Mouse (Mus musculus) megakaryocyte, adult 5-6 weeks (primary cell): ENCODE results near the gene Slamf9. TPM values are rescaled to one million over a fixed set of nuclear protein-coding genes. Genes with fewer than 3 reads are reported as not detected.

Source experiments
- total RNA-seq, 2 experiments: library from RNA; stranded (forward) in 1 of 2; stranded (reverse) in 1 of 2; fragments of 153-499, 151-499 nt in 1 of 2; fragments of 221-1000, 200-1000 nt in 1 of 2; gene quantifications; 2 replicates each; pipeline versions ENCODE4 v1.2.3 to v1.2.4; 2015 to 2017

The Slamf9 gene
- total RNA-seq, 2 experiments from 2014 or later: 0.11 to 2.3 TPM

Other genes with a start within 250 kb of the Slamf9 start
- not detected in 2 replicates for gene Atp1a4, start 216.9 kb upstream of the Slamf9 start, total RNA-seq (2015)
- gene Atp1a4, start 216.9 kb upstream of the Slamf9 start, total RNA-seq (2017): not detected in 2 replicates
- gene Igsf8, start 213.7 kb upstream of the Slamf9 start, total RNA-seq (2015): 29.6 and 40.0 TPM in 2 replicates
- 26.1 and 34.4 TPM in 2 replicates for gene Igsf8, start 213.7 kb upstream of the Slamf9 start, total RNA-seq (2017)
- gene Atp1a2, start 177.3 kb upstream of the Slamf9 start, total RNA-seq (2015): 0.02 TPM in 1 of 2 replicates, not detected in the other
- gene Atp1a2, start 177.3 kb upstream of the Slamf9 start, total RNA-seq (2017): not detected in 2 replicates
- gene Kcnj9, start 146.0 kb upstream of the Slamf9 start, total RNA-seq (2015): not detected in 2 replicates
- not detected in 2 replicates for gene Kcnj9, start 146.0 kb upstream of the Slamf9 start, total RNA-seq (2017)
- gene Kcnj10, start 134.1 kb upstream of the Slamf9 start, total RNA-seq (2015): 0.23 and 0.42 TPM in 2 replicates
- 0.26 and 0.28 TPM in 2 replicates for gene Kcnj10, start 134.1 kb upstream of the Slamf9 start, total RNA-seq (2017)
- gene Pigm, start 98.8 kb upstream of the Slamf9 start, total RNA-seq (2015): 14.1 and 15.5 TPM in 2 replicates
- gene Pigm, start 98.8 kb upstream of the Slamf9 start, total RNA-seq (2017): 14.8 and 15.1 TPM in 2 replicates
- gene Igsf9, start 6.4 kb downstream of the Slamf9 start, total RNA-seq (2015): 0.20 and 1.9 TPM in 2 replicates
- gene Igsf9, start 6.4 kb downstream of the Slamf9 start, total RNA-seq (2017): 0.16 TPM in 1 of 2 replicates, not detected in the other
- 667 and 741 TPM in 2 replicates for gene Tagln2, start 24.7 kb downstream of the Slamf9 start, total RNA-seq (2015)
- 334 and 340 TPM in 2 replicates for gene Tagln2, start 24.7 kb downstream of the Slamf9 start, total RNA-seq (2017)
- not detected in 2 replicates for gene Cfap45, start 45.4 kb downstream of the Slamf9 start, total RNA-seq (2015)
- gene Cfap45, start 45.4 kb downstream of the Slamf9 start, total RNA-seq (2017): 0.11 TPM in 1 of 2 replicates, not detected in the other
- gene Vsig8, start 80.6 kb downstream of the Slamf9 start, total RNA-seq (2015): not detected in 2 replicates
- gene Vsig8, start 80.6 kb downstream of the Slamf9 start, total RNA-seq (2017): not detected in 2 replicates
- gene Slamf8, start 115.2 kb downstream of the Slamf9 start, total RNA-seq (2015): 8.6 and 8.7 TPM in 2 replicates
- gene Slamf8, start 115.2 kb downstream of the Slamf9 start, total RNA-seq (2017): 9.1 and 10.1 TPM in 2 replicates
- not detected in 2 replicates for gene Fcrl6, start 127.2 kb downstream of the Slamf9 start, total RNA-seq (2015)
- gene Fcrl6, start 127.2 kb downstream of the Slamf9 start, total RNA-seq (2017): not detected in 2 replicates
- gene Dusp23, start 157.6 kb downstream of the Slamf9 start, total RNA-seq (2015): 8.6 and 11.1 TPM in 2 replicates
- 0.37 and 1.3 TPM in 2 replicates for gene Dusp23, start 157.6 kb downstream of the Slamf9 start, total RNA-seq (2017)
- gene Crp, start 222.7 kb downstream of the Slamf9 start, total RNA-seq (2015): not detected in 2 replicates
- gene Crp, start 222.7 kb downstream of the Slamf9 start, total RNA-seq (2017): not detected in 2 replicates